Mouse (Mus musculus) gonadal fat pad, adult 2 months (tissue): ENCODE measurements around the gene Zbed5. TPM values are rescaled to one million over a fixed set of nuclear protein-coding genes. Genes with fewer than 3 reads are reported as not detected.
"Not testable (repeated sequence)": the region's sequence is repeated elsewhere in the genome, so short reads cannot be mapped to it uniquely, and the experiment has no call there.

Source experiments
- DNase-seq: peaks from one replicate; pipeline ENCODE4 v3.0.0-alpha.2; 2012; ENCODE audit warnings: low read depth
- polyA plus RNA-seq: library from polyadenylated mRNA; depleted of rRNA; stranded (reverse); fragments of >200 nt; gene quantifications from 2 replicates; pipeline ENCODE4 v1.2.3, GENCODE M21; 2012; rRNA removed

Gene Zbed5
- polyA plus RNA-seq, result 3.5 and 3.9 TPM in 2 replicates

DNA sequence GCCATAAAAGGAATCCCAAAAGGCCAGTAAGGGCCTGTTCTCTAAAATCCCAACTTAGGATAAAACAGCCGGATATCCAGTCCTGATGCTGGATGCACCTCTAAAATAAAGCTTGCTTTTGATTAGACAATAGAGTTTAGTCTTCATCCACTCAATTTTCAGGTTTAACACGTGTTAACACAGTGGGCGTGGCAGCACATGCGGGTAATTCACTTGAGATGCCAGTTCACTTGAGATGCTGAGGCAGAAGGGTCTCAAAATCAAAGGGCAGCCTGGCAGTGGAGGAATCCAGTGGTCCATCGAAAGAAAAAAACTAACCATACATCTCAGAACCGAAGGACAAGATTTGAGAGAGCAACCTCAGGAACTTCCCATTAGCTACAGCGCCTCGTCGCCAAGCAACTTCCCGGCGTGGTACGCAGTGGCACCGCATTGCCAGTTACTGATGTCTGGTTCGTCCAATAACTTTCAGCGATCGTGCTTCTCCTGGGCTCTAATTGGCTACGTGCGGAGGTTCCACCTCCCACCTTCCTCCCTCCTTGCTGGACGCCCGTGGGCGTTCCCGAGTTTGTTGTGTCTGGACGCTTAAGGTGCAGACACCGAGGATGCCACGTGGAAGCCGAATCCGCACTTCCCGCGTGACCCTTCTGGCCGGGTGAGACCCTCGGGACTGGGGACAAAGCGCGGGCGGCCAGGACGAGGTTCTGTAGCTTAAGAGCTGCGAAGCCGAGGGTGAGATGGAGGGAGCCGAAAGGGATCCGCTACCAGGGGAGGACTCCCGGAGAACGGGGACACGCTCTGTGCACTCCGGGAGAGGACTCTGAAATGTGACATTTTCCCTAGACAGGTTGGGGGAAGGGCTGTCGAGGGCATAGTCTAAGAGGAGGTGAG, at the start of gene Zbed5:
TSS of gene Zbed5 (plus strand) at position 526 of the 891 bp plus-strand sequence.
- DNase-seq, result peak; percentile 75

DNA sequence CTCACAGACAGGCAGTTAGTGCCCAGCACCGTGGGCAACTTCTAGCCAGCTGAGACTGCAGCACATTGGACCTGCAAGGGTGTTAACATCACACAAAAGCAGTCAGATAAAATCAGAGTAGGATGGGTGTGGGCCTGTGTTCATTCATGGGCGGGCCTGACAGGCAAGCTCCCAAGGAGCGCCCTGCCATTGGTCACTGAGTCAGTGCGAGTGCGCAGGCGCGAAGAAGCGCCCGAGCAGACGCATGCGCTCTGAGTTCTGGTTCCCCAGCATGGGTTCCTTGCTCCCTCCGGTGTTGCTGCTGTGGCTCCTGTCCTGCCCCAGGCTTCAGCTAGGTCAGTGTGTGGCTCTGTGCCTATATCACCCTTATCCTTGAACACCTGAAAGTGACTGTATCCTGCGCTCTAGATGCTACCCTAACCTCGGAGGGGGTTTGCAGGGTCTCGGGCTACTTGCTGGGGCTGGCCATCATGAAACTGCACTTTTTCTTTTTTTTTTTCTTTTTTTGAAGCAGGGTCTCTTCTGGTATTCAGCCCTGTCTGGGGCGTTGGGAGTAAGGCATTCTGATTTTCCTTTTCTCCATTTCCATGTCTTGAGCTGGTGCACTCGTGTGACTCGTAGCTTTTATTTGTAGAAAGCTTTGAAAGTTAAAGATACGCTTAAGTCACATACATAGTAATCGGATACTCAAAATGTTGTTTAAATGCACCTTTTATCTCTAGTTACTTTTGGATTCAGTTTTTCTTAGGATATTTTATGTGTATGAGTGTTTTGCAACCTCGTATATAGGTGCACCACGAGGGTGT, 48.6 kb upstream of the Zbed5 start, which contains the start of gene Sumf2:
TSS of gene Sumf2 (plus strand) at position 235 of the 806 bp plus-strand sequence.
- peak; percentile 66 for DNase-seq

GRCm38 (mm10) chr5:129847558-129847820, 48.0 kb upstream of the Zbed5 start:
- no peak for DNase-seq

DNA sequence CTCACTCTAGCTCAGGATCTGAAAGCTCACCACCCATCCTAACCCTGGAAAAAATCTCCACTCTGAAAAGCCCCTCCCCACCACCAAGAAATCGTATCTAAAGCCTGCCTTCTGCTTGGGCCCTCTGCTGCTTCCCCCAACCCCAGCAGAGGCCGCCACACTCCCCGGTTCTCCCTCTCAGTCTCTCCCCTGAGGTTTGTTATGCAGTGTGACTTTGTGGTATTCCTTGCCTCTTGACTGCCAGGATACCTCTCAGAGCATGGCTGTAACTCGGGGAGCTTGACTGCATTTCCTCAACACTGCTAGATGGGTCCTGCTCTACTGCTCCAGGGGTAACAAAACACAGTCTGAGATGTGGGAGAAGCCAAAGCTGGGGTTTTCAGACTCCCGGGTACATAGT, 40.4 kb upstream of the Zbed5 start:
- DNase-seq, result no peak

DNA sequence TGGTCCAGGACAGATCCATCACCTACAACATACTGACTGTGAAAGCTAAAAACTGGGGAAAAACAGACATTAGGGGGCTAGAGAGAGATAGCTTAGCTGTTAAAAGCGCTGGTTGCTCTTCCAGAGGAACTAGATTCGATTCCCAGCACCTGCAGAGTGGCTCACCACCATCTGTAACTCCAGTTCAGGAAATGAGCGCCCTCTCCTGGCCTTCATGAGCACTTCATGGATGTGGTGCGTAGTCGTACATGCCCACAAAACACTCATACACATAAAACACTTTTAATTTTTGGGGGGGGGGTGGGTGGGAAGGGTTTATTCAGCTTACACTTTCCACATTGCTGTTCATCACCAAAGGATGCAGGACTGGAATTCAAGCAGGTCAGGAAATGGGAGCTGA, 39.1 kb upstream of the Zbed5 start:
- no peak for DNase-seq

GRCm38 (mm10) chr5:129862325-129862724, 33.2 kb upstream of the Zbed5 start:
- DNase-seq, result no peak

DNA sequence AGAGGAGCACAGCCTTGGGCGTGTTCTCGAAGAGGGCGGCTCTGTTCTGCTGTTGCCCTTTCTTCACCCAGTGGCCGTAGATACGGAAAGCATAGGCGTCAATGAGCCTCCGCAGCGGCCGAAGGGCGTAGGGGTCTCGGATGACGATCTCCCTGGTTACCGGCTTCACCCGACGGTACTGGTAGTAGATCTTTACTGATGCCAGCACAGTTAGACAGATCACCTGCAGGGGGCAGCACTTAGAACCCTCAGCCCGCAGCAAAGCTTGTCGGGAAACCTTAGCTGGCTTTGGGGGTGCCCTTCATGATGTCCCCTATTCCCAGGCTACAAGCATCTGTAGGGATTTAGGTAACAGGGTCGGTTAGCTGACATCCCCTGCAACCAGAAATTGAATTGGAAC, 31.1 kb upstream of the Zbed5 start:
- no peak for DNase-seq

GRCm38 (mm10) chr5:129865841-129866240, 29.7 kb upstream of the Zbed5 start:
- DNase-seq, result no peak

DNA sequence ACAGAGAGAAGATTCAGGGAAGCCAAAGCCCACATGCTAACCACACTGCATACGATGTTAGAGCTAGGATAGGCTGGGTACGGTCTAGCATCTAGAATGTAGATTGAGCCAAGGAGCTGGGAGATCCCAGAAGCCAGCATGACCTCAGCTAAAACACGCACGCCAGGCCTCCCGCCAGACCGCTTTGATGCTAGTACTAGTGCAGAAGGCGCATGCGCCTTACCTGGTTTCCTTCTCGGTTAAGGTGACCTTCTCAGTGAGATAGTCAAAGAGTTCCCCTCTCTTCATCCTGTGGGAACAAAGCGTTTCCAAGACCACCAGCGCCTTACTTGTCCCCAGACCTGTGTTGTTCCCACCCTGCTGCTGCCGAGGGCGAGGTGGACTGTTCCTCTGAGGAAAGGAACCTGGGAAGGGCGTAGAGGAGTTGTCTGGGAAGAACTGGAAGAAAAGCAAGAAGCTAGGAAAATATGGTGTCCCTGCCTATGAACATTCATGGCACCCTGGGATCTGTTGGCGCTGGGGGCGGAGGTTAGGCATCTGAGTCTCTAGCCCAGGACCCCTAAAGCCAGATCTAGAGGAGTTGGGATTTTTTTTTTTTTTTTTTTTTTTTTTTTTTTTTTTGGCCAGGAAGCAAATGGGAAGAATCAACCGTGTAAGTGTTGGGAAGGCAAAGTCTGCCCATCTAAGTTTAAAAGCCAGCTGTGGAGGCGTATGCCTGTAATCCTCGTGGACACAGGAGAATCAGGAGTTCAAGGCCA, 26.1 kb upstream of the Zbed5 start:
- no peak for DNase-seq

GRCm38 (mm10) chr5:129871238-129871637, 24.3 kb upstream of the Zbed5 start:
- no peak for DNase-seq

DNA sequence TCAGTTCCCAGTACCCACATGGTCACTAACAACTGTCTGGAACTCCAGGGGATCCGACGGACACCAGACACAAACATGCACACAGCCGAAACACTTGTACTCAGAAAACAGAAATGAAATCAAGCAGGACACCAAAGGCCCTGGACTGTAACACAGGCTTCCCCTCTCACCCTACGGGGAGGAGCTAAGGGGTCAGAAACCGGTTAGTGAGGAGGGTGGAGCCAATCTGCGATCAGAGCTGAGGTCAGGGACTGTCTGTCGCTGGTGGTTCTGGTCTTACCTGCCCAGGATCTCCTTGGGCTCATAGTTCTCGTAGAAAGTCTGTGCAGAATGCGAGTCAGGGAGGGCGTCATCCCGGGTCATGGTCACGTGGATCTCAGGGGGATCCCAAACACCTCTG, 21.6 kb upstream of the Zbed5 start:
- no peak for DNase-seq

GRCm38 (mm10) chr5:129875098-129875497, 20.4 kb upstream of the Zbed5 start:
- no peak for DNase-seq

GRCm38 (mm10) chr5:129877731-129878455, 17.6 kb upstream of the Zbed5 start:
- no peak for DNase-seq

DNA sequence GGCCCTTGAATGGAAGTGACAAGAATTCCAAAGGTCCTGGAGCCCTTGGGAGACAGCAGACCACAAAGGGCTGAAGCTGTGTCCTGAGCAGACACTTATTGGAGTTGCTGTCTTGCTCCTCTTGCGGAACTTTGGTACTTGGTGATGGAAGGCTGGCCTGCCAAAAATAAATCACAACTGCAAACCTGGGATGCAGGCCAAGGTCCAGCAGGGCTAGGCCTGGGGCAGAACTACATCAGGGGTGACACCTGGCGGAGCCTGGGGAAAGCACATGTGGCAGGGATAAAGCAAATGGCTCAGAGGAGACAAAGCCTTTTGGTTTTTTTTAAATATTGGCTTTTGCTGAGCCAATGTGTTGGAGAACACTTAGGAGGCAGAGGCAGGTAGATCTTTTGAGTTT, 16.6 kb upstream of the Zbed5 start:
- no peak for DNase-seq

- DNase-seq, result no peak
These were observed 15.6 kb upstream of the Zbed5 start for GRCm38 (mm10) chr5:129879888-129880287.

- no peak for DNase-seq
These were observed 9.3 kb upstream of the Zbed5 start for GRCm38 (mm10) chr5:129886271-129886670.

DNA sequence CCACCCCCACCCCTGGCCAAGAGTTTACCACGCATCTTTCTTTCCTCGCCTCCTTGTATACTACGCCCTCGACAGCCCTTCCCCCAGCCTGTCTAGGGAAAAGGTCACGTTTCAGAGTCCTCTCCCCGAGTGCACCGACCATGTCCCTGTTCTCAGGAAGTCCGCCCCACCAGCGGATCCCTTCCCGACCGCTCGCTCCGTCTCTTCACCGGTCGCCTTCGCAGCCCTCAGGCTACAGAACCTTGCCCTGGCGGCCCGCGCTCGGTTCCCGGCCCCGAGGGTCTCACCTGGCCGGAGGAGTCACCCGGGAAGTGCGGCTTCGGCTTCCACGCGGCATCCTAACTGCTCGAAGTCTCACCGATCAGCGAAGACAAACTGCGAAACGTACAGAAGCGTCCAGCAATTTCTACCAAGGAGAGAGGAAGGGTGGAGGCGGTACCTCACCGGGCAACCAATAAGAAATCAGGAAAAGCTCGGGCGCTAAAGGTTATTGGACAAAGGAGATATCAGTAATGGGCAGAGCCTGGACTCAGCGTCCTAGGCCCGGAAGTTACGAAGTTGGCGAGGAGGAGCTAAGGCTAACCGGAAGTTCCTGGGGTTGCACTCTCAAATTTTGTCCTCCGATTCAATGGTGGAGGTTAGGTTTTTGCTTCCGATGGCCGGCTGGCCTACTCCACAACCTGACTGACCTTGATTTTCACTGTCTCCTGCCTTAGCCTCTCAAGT, 8.4 kb upstream of the Zbed5 start, which contains the start of gene Chchd2:
TSS of gene Chchd2 (minus strand) at position 560 of the 726 bp plus-strand sequence.
- peak; percentile 84 for DNase-seq

DNA sequence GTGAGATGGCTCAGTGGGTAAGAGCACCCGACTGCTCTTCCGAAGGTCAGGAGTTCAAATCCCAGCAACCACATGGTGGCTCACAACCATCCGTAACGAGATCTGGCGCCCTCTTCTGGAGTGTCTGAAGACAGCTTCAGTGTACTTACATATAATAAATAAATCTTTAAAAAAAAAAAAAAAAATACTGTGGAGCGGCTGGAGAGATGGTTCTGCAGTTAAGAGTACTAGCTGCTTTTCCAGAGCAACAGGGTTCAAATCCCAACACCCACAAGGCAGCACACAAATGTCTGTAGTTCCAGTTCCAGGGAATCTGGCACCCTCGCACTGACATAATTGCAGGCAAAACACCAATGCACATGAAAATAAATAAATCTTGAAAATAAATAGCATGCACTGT, 5.1 kb upstream of the Zbed5 start:
- not testable (repeated sequence) for DNase-seq

- no peak for DNase-seq
These were observed 2.9 kb downstream of the Zbed5 start, which contains the start of gene Phkg1 for GRCm38 (mm10) chr5:129898449-129898848. Gene Phkg1, minus strand, starts transcription at chr5:129898549.

DNA sequence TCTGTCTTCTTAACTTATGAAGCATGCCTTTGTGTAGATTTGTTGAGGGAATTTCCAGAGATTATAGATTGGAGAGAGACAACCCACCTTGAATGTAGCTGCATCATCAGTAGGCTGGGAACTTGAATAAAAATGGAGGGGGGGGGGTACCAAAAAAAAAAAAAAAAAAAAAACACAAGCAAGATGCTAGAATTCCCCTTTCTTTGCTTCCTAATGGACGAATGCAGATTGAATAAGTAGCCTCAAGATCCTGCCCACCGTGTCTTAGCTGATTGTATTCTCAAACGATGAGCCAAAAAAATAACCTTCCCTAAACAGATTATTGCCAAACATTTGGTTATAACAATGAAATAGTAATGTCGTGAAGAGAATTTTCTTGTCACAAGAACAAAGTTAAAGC, 12.3 kb downstream of the Zbed5 start:
- no peak for DNase-seq
